Mouse (Mus musculus) forebrain, postnatal 0 days (tissue): ENCODE results near the gene Peli2. TPM values are rescaled to one million over a fixed set of nuclear protein-coding genes. Genes with fewer than 3 reads are reported as not detected.

Source experiments
- ATAC-seq: fragments of 200-750 bp; cut with Nextera tagmentation; 2 replicates; pipeline ENCODE4 v1.8.0; 2017; ENCODE audit warnings: mild to moderate bottlenecking, moderate library complexity
- DNase-seq: peaks from one replicate; pipeline ENCODE4 v3.0.0-alpha.2; 2015
- H3K27ac ChIP-seq: fragments of 300-500 bp; sonication (generic); 2 replicates; pipeline ENCODE4 v1.5.1; 2014; ENCODE audit warnings: low read depth, mild to moderate bottlenecking, antibody characterized with exemption, low read length, moderate library complexity, mixed read lengths
- H3K27me3 ChIP-seq: fragments of 300-500 bp; sonication (generic); 2 replicates; pipeline ENCODE4 v1.6.1; 2014; ENCODE audit warnings: mild to moderate bottlenecking, low read length, mixed read lengths; ENCODE audit not compliant: insufficient read depth
- H3K36me3 ChIP-seq: fragments of 300-500 bp; sonication (generic); 2 replicates; pipeline ENCODE4 v1.6.1; 2014; ENCODE audit warnings: mild to moderate bottlenecking, moderate library complexity; ENCODE audit not compliant: insufficient read depth
- H3K4me1 ChIP-seq: fragments of 300-500 bp; sonication (generic); 2 replicates; pipeline ENCODE4 v1.6.1; 2014; ENCODE audit warnings: antibody characterized with exemption; ENCODE audit not compliant: insufficient read depth
- H3K4me2 ChIP-seq: fragments of 300-500 bp; sonication (generic); 2 replicates; pipeline ENCODE4 v1.6.1; 2014; ENCODE audit warnings: low read depth, mild to moderate bottlenecking, moderate library complexity
- H3K4me3 ChIP-seq: fragments of 300-500 bp; sonication (generic); 2 replicates; pipeline ENCODE4 v1.5.1; 2014; ENCODE audit warnings: low read depth, low read length, mixed read lengths
- H3K9ac ChIP-seq: fragments of 300-500 bp; sonication (generic); 2 replicates; pipeline ENCODE4 v1.6.1; 2014; ENCODE audit warnings: mild to moderate bottlenecking
- H3K9me3 ChIP-seq: fragments of 300-500 bp; sonication (generic); 2 replicates; pipeline ENCODE4 v1.6.1; 2016; ENCODE audit warnings: low read length
- CTCF ChIP-seq: sonication (generic); IDR thresholded peaks from 2 replicates; pipeline ENCODE4 v1.5.1; 2016; ENCODE audit warnings: antibody characterized with exemption, control low read depth, low read depth
- WGBS: fragments of 180-500 bp; shearing (Covaris S2); extraction: QIAGEN DNeasy Blood & Tissue Kit; methylation state at CpG from one replicate; pipeline ENCODE4 v1.1.7; 2014; 5-methylcytosine and 5-hydroxymethylcytosine counted together
- polyA plus RNA-seq: library from polyadenylated mRNA; unstranded; fragments of >200 nt; fragmentation: Nextera tagmentation; extraction: Ambion mirVana; gene quantifications from 2 replicates; pipeline ENCODE4 v1.2.1, GENCODE M21; 2015
- total RNA-seq: library from RNA; depleted of rRNA; stranded (reverse); fragments of >200 nt; gene quantifications from 2 replicates; pipeline ENCODE4 v1.2.3, GENCODE M21; 2014

Peli2 gene
- total and polyA plus RNA-seq, 2 experiments from 2014 or later, result 6.6 to 16.4 TPM

- H3K9ac ChIP-seq, result no peak overlapping the region
- H3K36me3 ChIP-seq, result no peaks in the 10 kb centered on the region
- DNase-seq, result no peak
- ATAC-seq, result no peak
- H3K27me3 ChIP-seq, result no peaks in the 10 kb centered on the region
- 82% methylated on average over 8 of the region's 8 CpGs for WGBS
- no peaks in the 10 kb centered on the region for H3K4me1 ChIP-seq
- no peak overlapping the region for H3K27ac ChIP-seq
- H3K4me2 ChIP-seq, result no peak overlapping the region
- no peak for TF ChIP-seq CTCF
- H3K4me3 ChIP-seq, result no peak overlapping the region
- H3K9me3 ChIP-seq, result no peaks in the 10 kb centered on the region
Observed at GRCm38 (mm10) chr14:48157835-48158234, 37.2 kb downstream of the Peli2 start.

GRCm38 (mm10) chr14:48159401-48159800, 38.8 kb downstream of the Peli2 start:
- no peak for DNase-seq
- WGBS, result 71% methylated on average over 3 of the region's 3 CpGs

GRCm38 (mm10) chr14:48162446-48162845, 41.8 kb downstream of the Peli2 start:
- TF ChIP-seq CTCF, result no peak
- Histone ChIP-seq H3K4me3 (no peak overlapping the region), H3K9ac (no peak overlapping the region), H3K9me3 (no peaks in the 10 kb centered on the region), H3K4me1 (0 out of 2 replicates have a peak, but pooled peaks cover 4% of the 10 kb centered on the region), H3K36me3 (no peaks in the 10 kb centered on the region), H3K27ac (no peak overlapping the region), H3K27me3 (no peaks in the 10 kb centered on the region), H3K4me2 (no peak overlapping the region)
- ATAC-seq (no peak), DNase-seq (no peak)
- WGBS, result 89% methylated on average over 14 of the region's 14 CpGs

More at GRCm38 (mm10) chr14:48159401-48159800, 38.8 kb downstream of the Peli2 start:
- Histone ChIP-seq H3K4me3 (no peak overlapping the region), H3K27ac (no peak overlapping the region), H3K4me2 (no peak overlapping the region), H3K4me1 (no peaks in the 10 kb centered on the region), H3K27me3 (no peaks in the 10 kb centered on the region), H3K36me3 (no peaks in the 10 kb centered on the region), H3K9me3 (no peaks in the 10 kb centered on the region), H3K9ac (no peak overlapping the region)
- no peak for TF ChIP-seq CTCF
- ATAC-seq, result no peak

GRCm38 (mm10) chr14:48164917-48165316, 44.3 kb downstream of the Peli2 start:
- no peaks in the 10 kb centered on the region for H3K9me3 ChIP-seq
- H3K4me2 ChIP-seq, result no peak overlapping the region
- TF ChIP-seq CTCF, result no peak
- no peak overlapping the region for H3K4me3 ChIP-seq
- H3K9ac ChIP-seq, result no peak overlapping the region
- 77% methylated on average over 8 of the region's 8 CpGs for WGBS
- 0 out of 2 replicates have a peak, but pooled peaks cover 4% of the 10 kb centered on the region for H3K4me1 ChIP-seq
- no peaks in the 10 kb centered on the region for H3K36me3 ChIP-seq
- ATAC-seq, result no peak
- DNase-seq, result no peak
- no peak overlapping the region for H3K27ac ChIP-seq
- no peaks in the 10 kb centered on the region for H3K27me3 ChIP-seq

GRCm38 (mm10) chr14:48166396-48166795, 45.8 kb downstream of the Peli2 start:
- no peak for TF ChIP-seq CTCF
- Histone ChIP-seq H3K36me3 (no peaks in the 10 kb centered on the region), H3K4me2 (no peak overlapping the region), H3K27me3 (no peaks in the 10 kb centered on the region), H3K4me3 (no peak overlapping the region), H3K9me3 (no peaks in the 10 kb centered on the region), H3K9ac (no peak overlapping the region), H3K4me1 (0 out of 2 replicates have a peak, but pooled peaks cover 4% of the 10 kb centered on the region), H3K27ac (no peak overlapping the region)
- ATAC-seq, result no peak
- no peak for DNase-seq
- WGBS, result 86% methylated on average over 9 of the region's 9 CpGs

- ATAC-seq, result no peak
- no peak for DNase-seq
Observed at GRCm38 (mm10) chr14:48167020-48167419, 46.4 kb downstream of the Peli2 start.

GRCm38 (mm10) chr14:48168116-48168515, 47.5 kb downstream of the Peli2 start:
- DNase-seq (no peak), ATAC-seq (no peak)
- 95% methylated on average over 6 of the region's 6 CpGs for WGBS
- H3K4me3 ChIP-seq, result no peak overlapping the region
- H3K4me2 ChIP-seq, result no peak overlapping the region
- 0 out of 2 replicates have a peak, but pooled peaks cover 7% of the 10 kb centered on the region for H3K4me1 ChIP-seq
- no peak overlapping the region for H3K27ac ChIP-seq
- no peaks in the 10 kb centered on the region for H3K27me3 ChIP-seq
- H3K9me3 ChIP-seq, result no peaks in the 10 kb centered on the region
- TF ChIP-seq CTCF, result no peak
- no peak overlapping the region for H3K9ac ChIP-seq
- H3K36me3 ChIP-seq, result no peaks in the 10 kb centered on the region

More at GRCm38 (mm10) chr14:48167020-48167419, 46.4 kb downstream of the Peli2 start:
- no peak overlapping the region for H3K27ac ChIP-seq
- H3K27me3 ChIP-seq, result no peaks in the 10 kb centered on the region
- H3K4me1 ChIP-seq, result 0 out of 2 replicates have a peak, but pooled peaks cover 5% of the 10 kb centered on the region
- H3K4me3 ChIP-seq, result no peak overlapping the region
- WGBS, result 62% methylated on average over 3 of the region's 3 CpGs
- H3K9me3 ChIP-seq, result no peaks in the 10 kb centered on the region
- no peak for TF ChIP-seq CTCF
- H3K4me2 ChIP-seq, result no peak overlapping the region
- no peak overlapping the region for H3K9ac ChIP-seq
- H3K36me3 ChIP-seq, result no peaks in the 10 kb centered on the region
